Mouse (Mus musculus): Measurements from ENCODE around the gene Prss23. TPM values are rescaled to one million over a fixed set of nuclear protein-coding genes. Genes with fewer than 3 reads are reported as not detected.

The Prss23 gene
- polyA plus RNA-seq, 1 experiment from 2014 or later = 3.9 TPM

- Histone ChIP-seq H3K27ac (no peak overlapping the region), H3K4me2 (peak overlapping the region; percentile 41; the same call in 1 of the 2 replicates), H3K4me1 (replicated peaks) (0 out of 2 replicates have a peak, but pooled peaks cover 2% of the 10 kb centered on the region), H3K27me3 (peaks cover 3% of the 10 kb centered on the region; the same call in 1 of the 2 replicates), H3K9me3 (replicated peaks) (no peaks in the 10 kb centered on the region), H3K36me3 (no peaks in the 10 kb centered on the region), H3K4me3 (replicated peaks) (no peak overlapping the region), H3K9ac (no peak overlapping the region)
- DNase-seq (no peak), ATAC-seq (ENCODE audit: low read depth) (no peak)
- WGBS (ENCODE audit: insufficient replicate concordance) = 21% methylated on average over 17 of the region's 17 CpGs
Observed at GRCm38 (mm10) chr7:89499516-89500307, 27.3 kb downstream of the Prss23 start.

- Histone ChIP-seq H3K27ac (no peak overlapping the region), H3K4me3 (replicated peaks) (no peak overlapping the region), H3K4me1 (replicated peaks) (0 out of 2 replicates have a peak, but pooled peaks cover 4% of the 10 kb centered on the region), H3K9me3 (replicated peaks) (no peaks in the 10 kb centered on the region), H3K9ac (no peak overlapping the region), H3K36me3 (no peaks in the 10 kb centered on the region), H3K4me2 (no peak overlapping the region), H3K27me3 (no peaks in the 10 kb centered on the region)
- ATAC-seq (ENCODE audit: low read depth) (no peak), DNase-seq (no peak)
- WGBS (ENCODE audit: insufficient replicate concordance) = 50% methylated on average over 7 of the region's 7 CpGs
Observed at GRCm38 (mm10) chr7:89483769-89484568, 43.0 kb downstream of the Prss23 start.

GRCm38 (mm10) chr7:89481723-89482122 is 45.3 kb downstream of the Prss23 start:
- DNase-seq (no peak), ATAC-seq (ENCODE audit: low read depth) (no peak)
- H3K27ac ChIP-seq = no peak overlapping the region
- no peak overlapping the region for H3K4me2 ChIP-seq
- H3K4me1 ChIP-seq (replicated peaks) = 0 out of 2 replicates have a peak, but pooled peaks cover 4% of the 10 kb centered on the region
- H3K36me3 ChIP-seq = no peaks in the 10 kb centered on the region
- no peak overlapping the region for H3K9ac ChIP-seq
- 62% methylated on average over 3 of the region's 3 CpGs for WGBS (ENCODE audit: insufficient replicate concordance)
- no peaks in the 10 kb centered on the region for H3K27me3 ChIP-seq
- H3K4me3 ChIP-seq (replicated peaks) = no peak overlapping the region
- H3K9me3 ChIP-seq (replicated peaks) = no peaks in the 10 kb centered on the region

- Histone ChIP-seq H3K4me3 (replicated peaks) (no peak overlapping the region), H3K4me2 (no peak overlapping the region), H3K9ac (no peak overlapping the region), H3K27ac (no peak overlapping the region), H3K27me3 (no peaks in the 10 kb centered on the region), H3K4me1 (replicated peaks) (no peaks in the 10 kb centered on the region), H3K36me3 (no peaks in the 10 kb centered on the region), H3K9me3 (replicated peaks) (no peaks in the 10 kb centered on the region)
- DNase-seq = no peak
- WGBS (ENCODE audit: insufficient replicate concordance) = 74% methylated on average over 2 of the region's 2 CpGs
- ATAC-seq (ENCODE audit: low read depth) = no peak
Observed at GRCm38 (mm10) chr7:89478490-89478889, 48.5 kb downstream of the Prss23 start.

- no peak overlapping the region for H3K4me3 ChIP-seq (replicated peaks)
Observed at GRCm38 (mm10) chr7:89477294-89477999, 49.5 kb downstream of the Prss23 start.

GRCm38 (mm10) chr7:89473442-89473841 is 53.5 kb downstream of the Prss23 start:
- ATAC-seq (ENCODE audit: low read depth) = no peak
- Histone ChIP-seq H3K4me3 (replicated peaks) (no peak overlapping the region), H3K4me1 (replicated peaks) (no peaks in the 10 kb centered on the region), H3K36me3 (no peaks in the 10 kb centered on the region), H3K9me3 (replicated peaks) (no peaks in the 10 kb centered on the region), H3K27me3 (no peaks in the 10 kb centered on the region), H3K4me2 (no peak overlapping the region), H3K27ac (no peak overlapping the region), H3K9ac (no peak overlapping the region)
- no peak for DNase-seq
- 27% methylated on average over 4 of the region's 4 CpGs for WGBS (ENCODE audit: insufficient replicate concordance)

More at GRCm38 (mm10) chr7:89477294-89477999, 49.5 kb downstream of the Prss23 start:
- H3K27me3 ChIP-seq = no peaks in the 10 kb centered on the region
- no peaks in the 10 kb centered on the region for H3K36me3 ChIP-seq
- no peak overlapping the region for H3K4me2 ChIP-seq
- no peak overlapping the region for H3K27ac ChIP-seq
- no peaks in the 10 kb centered on the region for H3K4me1 ChIP-seq (replicated peaks)
- H3K9me3 ChIP-seq (replicated peaks) = no peaks in the 10 kb centered on the region
- ATAC-seq (ENCODE audit: low read depth) = no peak
- no peak for DNase-seq
- WGBS (ENCODE audit: insufficient replicate concordance) = 25% methylated on average over 1 of the region's 1 CpGs
- no peak overlapping the region for H3K9ac ChIP-seq

- Histone ChIP-seq H3K9me3 (replicated peaks) (no peaks in the 10 kb centered on the region), H3K27ac (no peak overlapping the region), H3K36me3 (no peaks in the 10 kb centered on the region), H3K4me3 (replicated peaks) (no peak overlapping the region), H3K4me2 (no peak overlapping the region), H3K9ac (no peak overlapping the region), H3K27me3 (no peaks in the 10 kb centered on the region), H3K4me1 (replicated peaks) (no peaks in the 10 kb centered on the region)
- ATAC-seq (ENCODE audit: low read depth) (no peak), DNase-seq (no peak)
- 50% methylated on average over 10 of the region's 10 CpGs for WGBS (ENCODE audit: insufficient replicate concordance)
Observed at GRCm38 (mm10) chr7:89463775-89464592, 63.0 kb downstream of the Prss23 start.

GRCm38 (mm10) chr7:89463246-89463645 is 63.7 kb downstream of the Prss23 start:
- Histone ChIP-seq H3K36me3 (no peaks in the 10 kb centered on the region), H3K9me3 (replicated peaks) (no peaks in the 10 kb centered on the region), H3K9ac (no peak overlapping the region), H3K4me3 (replicated peaks) (no peak overlapping the region), H3K4me2 (no peak overlapping the region), H3K27me3 (no peaks in the 10 kb centered on the region), H3K4me1 (replicated peaks) (no peaks in the 10 kb centered on the region), H3K27ac (no peak overlapping the region)
- no peak for DNase-seq
- 57% methylated on average over 3 of the region's 3 CpGs for WGBS (ENCODE audit: insufficient replicate concordance)
- no peak for ATAC-seq (ENCODE audit: low read depth)

- no peaks in the 10 kb centered on the region for H3K27me3 ChIP-seq
- no peak overlapping the region for H3K9ac ChIP-seq
- ATAC-seq (ENCODE audit: low read depth) (no peak), DNase-seq (no peak)
- 75% methylated on average over 5 of the region's 5 CpGs for WGBS (ENCODE audit: insufficient replicate concordance)
- no peaks in the 10 kb centered on the region for H3K4me1 ChIP-seq (replicated peaks)
- no peak overlapping the region for H3K4me3 ChIP-seq (replicated peaks)
- no peaks in the 10 kb centered on the region for H3K9me3 ChIP-seq (replicated peaks)
- no peak overlapping the region for H3K4me2 ChIP-seq
- no peaks in the 10 kb centered on the region for H3K36me3 ChIP-seq
- no peak overlapping the region for H3K27ac ChIP-seq
Observed at GRCm38 (mm10) chr7:89462646-89463207, 64.3 kb downstream of the Prss23 start.

- H3K4me3 ChIP-seq (replicated peaks) = no peak overlapping the region
- no peaks in the 10 kb centered on the region for H3K9me3 ChIP-seq (replicated peaks)
- DNase-seq (no peak), ATAC-seq (ENCODE audit: low read depth) (no peak)
- no peaks in the 10 kb centered on the region for H3K27me3 ChIP-seq
- H3K36me3 ChIP-seq = no peaks in the 10 kb centered on the region
- no peak overlapping the region for H3K27ac ChIP-seq
- no peaks in the 10 kb centered on the region for H3K4me1 ChIP-seq (replicated peaks)
- H3K9ac ChIP-seq = no peak overlapping the region
- no peak overlapping the region for H3K4me2 ChIP-seq
- WGBS (ENCODE audit: insufficient replicate concordance) = 66% methylated on average over 3 of the region's 3 CpGs
Observed at GRCm38 (mm10) chr7:89461351-89461750, 65.6 kb downstream of the Prss23 start.

Measured in liver, embryonic 13.5 days (tissue).